Mouse (Mus musculus) kidney, adult 8-10 months (tissue): ENCODE results near the gene Fam168b.

Experiments used
- DNase-seq, 2 experiments: peaks; one replicate each; pipeline ENCODE4 v3.0.0; 2022

Gene Fam168b

DNA sequence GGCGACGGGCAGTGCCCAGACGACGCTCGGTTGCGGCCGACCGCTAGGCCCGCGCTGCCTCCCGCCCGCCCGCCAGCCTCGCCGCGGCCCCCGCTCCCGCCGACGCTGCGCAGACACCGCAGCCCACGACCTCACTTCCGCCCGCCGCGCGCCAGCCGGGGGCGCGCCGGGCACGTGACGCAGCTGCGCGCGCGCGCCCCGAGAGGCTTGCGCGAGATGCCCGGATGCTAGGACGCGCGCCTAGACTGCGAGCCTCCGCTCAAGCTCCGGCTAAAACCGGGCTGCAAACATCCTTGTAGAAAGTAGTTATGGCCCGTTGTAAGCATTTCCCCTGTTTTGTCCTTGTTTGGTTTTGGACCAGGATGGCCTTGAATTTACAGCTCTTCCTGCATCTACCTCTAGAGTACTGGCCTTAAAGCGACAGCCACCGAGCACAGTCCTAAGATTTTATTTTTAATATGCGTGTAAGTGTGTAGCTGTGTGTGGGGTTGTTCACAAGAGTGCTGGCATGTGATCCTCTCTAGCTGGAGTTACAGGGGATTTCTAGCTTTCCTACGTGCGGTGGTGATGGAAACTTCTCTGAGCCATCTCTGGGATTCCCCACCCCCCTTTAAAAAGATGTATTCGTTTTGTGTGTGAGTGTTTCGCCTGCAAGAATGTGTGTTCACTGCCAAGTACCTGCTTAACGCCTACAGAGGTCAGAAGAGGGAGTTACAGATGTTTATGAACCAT is at the start of gene Fam168b:
Gene Fam168b, minus strand, starts transcription at position 179 of the 732 bp plus-strand sequence.
- peak; percentile 84 to 86 for DNase-seq

DNA sequence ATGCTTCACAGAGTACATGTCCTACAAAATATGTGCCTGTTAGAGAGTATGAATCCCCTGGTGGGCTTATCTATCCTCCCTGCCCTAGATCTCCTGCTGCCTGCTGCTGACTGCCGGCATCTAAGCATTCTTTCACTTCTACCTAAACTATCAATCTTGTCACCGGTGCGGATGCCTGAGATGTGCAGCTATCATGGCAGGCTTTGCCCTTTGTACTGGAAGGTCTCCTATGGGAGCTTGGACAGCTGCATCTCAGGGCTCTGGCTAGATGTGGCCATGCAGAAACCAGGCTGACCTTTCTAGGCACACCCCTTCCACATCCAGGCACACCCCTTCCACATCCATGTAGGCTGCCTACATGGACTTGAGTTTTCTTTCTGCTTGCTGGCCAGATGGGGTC is 49.6 kb upstream of the Fam168b start:
- no peak for DNase-seq

DNA sequence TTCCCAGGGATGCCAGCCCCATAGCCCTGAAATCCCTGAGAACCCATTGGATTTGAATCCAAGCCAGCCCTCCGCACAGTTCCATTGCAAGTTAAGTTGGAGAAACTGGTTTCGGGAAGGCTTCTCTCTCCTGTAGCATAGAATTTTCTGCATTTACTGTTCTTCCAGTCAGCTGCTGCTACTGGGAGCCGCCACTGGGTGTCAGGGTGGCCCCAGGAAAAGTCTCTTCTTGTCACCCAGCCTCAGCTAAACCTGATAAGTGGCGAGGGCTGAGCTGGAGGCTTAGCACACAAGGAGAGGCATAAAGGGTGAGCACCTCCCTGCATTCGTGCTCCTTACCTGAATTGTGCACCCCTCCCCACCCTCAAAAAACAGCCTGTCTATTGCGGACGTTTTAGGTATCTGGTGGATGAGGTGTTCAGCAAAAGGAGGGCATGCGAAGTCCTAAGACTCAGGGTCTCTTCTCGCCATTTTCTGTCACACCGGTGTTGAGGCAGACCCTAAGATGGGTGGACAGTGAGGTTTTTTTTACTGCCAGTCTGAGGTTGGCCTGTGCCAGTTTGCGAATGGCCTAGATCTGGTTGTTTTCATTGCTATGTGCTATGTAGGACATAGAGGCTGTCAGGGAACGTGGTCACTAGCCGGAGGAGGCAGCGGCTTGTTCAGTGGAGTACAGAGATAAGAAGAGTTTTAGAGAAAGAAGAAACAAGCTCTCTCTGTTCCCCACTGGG is 48.9 kb upstream of the Fam168b start:
- DNase-seq: no peak

DNA sequence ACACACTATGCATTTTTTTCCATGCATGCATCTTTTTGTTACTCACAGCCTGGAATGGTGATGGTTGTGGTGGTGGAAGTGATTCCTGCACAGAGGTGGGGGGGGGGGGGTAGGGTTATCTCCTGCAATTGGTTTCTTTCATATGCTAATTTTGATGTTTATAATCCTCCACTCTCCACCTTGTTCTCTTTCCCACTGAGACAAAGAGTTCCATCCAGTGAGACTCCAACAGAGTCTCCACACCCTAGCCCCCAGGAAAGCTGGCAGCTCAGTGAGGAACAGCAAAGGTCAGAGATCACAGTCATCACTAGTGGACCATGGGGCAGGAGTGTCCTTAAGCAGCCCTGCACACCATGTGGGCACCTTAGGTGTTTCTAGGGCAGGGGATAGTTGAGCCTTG is 40.9 kb upstream of the Fam168b start:
- no peak for DNase-seq

DNA sequence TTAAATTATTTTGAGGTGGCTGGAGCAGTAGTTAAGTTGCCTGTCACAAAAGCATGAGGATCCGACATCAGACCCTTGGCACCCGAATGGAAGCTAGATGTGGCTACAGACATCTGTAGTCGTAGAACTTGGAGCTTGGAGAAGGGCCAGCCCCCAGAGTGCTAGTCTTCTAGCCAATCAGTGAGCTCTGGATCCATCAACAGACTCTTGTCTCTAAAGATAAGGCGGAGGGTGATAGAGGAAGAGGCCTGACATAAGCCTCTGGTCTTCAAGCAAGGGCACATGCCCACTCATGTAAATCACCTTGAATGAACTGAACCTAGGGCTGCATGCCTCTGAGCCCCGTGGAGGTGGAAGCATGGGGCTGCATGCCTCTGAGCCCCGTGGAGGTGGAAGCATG is 36.7 kb upstream of the Fam168b start:
- no peak for DNase-seq

DNA sequence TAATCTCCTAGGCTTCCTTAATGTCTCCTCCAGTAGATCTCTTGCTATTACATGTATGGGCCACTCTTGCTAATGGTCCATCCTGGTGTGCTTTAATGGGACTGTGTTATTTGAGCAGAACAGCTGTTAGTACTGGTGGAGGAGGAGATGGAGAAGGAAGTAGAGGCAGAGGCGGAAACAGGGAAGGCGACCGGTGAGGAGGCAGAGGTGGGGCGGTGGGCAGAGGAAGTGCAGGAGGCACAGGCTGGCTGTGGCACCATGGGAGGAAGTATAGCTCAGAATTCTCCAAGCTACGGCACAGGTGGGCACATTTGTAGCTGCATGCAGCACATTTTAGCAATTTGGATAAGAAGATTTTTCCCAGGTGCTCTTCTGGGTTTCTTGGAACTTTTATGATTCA is 30.7 kb upstream of the Fam168b start:
- DNase-seq: no peak

DNA sequence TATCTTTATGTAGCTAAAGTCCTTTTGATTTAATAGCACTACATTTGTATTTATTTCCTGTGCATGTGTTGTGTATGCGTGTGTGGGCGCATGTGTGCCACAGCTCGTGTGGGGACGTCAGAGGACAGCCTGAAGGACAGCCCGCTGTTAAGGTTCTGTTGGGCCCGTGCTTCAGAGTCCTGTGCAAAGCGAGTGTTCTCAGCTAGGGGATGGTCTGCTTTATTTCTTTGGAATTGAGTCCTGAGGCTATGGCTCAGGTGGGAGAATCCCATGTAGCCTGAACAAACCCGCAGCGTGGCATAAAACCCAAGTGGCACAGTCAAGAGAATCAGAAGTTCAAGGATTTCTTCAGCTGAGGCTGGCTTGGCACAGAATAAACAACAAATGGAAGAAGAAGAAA is 28.3 kb upstream of the Fam168b start:
- no peak for DNase-seq

DNA sequence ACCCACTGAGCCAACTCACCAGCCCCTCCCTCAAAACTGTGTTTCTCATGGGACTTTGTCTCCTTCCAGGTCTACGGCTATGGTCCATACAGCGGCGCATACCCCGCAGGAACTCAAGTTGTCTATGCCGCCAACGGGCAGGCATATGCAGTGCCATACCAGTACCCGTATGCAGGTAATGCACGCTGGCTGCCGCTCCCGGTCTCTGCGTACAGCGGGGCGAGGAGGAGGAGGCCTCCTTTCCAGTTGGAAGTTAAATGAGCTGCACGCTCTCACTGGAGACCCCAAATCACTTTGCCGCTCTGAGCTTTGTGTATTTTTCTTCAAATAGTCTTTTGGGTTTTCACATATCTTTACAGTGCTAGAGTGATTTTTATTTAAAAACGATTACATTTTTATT is 26.4 kb upstream of the Fam168b start:
- no peak for DNase-seq

DNA sequence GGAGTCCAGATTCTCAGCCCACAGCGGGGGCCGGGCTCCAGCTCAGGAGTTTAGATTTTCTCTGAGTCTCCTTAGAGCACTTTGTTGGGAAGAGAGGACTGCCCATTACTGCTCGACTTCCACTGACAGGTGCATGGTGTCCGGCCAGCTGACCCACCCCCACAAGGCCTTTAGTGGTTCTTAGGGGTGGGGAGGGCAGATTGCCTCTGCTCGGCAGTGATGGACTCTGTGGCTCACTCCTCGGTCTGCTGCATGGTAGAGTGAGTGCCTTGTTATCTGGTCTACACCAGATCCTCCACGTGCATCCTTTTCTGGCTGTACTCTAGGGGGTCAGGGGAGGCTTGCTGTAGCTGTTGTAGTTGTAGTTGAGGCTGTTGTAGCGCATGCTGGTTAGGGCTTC is 25.5 kb upstream of the Fam168b start:
- DNase-seq: no peak

DNA sequence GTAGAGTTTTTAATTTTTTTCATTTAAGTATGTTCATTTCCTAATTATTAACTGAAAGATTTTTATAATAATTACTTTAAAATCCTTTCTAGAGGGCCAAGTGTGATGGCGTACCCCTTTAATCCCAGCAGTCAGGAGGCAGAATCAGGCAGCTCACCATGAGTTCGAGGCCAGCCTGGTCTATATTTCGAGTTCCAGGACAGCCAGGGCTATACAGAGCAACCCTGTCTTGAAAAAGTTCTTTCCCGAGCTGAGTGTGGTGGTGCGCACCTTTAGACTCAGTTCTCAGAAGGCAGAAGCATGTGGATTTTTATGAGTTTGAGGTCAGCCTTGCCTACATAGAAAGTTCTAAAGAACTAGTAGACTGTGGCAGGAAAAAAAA is 24.7 kb upstream of the Fam168b start:
- DNase-seq: no peak

DNA sequence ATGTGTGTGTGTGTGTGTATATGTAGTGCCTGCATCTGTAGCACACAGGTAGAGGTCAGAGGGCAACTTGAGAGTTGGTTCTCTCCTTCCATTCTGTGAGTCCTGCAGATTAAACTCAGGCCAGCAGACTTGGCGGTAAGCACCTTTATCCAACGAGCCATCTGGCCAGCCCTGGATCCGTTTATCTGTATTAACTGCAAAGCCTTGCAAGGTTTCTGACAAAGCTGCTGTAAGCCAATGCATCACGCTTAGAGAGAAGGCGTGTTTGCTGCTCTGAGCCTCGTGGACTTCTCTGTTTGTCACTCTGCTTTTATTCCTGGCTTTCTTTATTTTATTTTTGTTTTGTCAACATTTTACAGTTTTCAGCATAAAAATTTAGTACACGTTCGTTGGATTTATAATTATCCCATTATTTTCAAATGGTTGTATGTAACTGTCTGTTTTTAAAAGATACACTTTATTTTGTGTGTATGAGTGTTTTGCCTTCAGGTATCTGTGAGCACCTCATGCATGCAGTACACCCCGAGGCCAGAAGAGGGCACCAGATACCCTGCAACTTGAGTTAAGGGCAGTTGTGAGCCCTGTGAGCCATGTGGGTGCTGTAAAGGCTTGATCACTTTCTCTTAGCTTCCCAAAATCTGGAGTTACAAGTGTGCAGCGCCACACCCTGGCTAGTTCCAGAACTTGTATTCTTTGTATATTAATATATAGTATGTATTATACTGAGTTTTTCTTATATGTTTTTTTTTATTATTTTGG is 24.1 kb upstream of the Fam168b start:
- DNase-seq: peak; percentile 86 to 97

DNA sequence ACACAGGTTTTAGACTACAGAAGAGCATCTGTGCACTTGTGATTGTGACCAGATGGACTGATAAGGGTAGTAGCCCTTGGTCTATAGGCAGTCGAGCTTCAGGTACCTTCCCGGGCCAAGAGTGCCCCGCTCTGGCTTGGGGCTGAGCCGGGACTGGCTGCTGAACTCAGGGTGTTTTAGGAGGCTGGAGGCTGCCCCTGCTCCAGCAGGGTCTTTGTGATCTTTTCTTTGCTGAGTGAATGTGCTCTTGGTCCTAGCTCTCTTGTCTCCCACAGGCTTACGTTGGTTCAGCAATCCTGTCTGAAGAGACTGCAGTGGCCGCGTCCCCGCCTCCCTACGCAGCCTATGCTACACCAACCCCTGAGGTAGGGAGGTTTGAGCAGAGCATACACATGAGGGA is 23.0 kb upstream of the Fam168b start:
- DNase-seq: no peak

DNA sequence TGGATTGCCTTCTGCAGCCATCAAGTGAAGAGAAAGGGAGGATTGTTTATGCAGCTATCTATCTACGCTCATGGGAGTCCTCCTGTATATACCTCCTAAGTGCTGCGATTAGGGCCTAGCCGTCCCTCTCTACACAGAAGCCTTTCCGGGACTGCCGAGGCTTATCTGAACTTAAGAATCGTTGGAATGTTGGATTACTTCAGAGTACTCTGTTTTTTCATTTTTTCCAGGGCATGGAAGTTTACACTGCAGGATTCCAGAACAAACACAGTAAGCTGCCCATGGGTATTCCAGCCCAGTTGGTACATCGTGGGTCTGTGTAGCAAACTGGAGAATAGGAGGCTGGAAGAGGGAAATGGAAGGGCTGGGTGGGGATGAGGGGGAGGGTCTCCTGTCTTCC is 21.4 kb upstream of the Fam168b start:
- DNase-seq: no peak

DNA sequence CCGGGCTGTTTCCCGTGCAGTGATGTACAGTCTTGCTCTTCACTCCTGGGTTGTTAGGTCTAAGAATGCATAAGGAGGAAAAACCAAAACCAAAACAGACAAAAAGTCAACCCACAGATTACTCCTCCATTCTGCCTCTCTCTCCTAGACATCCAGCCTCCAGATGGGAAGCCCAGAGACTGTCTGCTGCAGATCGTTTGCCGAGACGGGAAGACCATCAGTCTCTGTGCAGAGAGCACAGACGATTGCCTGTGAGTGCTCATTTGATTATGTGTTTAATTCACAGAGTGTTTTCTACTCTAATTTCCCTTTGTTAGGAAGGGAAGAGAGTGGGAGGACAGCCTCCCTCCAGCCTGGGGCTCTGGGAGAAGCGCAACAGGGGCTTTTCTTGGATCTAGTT is 20.5 kb upstream of the Fam168b start:
- no peak for DNase-seq

DNA sequence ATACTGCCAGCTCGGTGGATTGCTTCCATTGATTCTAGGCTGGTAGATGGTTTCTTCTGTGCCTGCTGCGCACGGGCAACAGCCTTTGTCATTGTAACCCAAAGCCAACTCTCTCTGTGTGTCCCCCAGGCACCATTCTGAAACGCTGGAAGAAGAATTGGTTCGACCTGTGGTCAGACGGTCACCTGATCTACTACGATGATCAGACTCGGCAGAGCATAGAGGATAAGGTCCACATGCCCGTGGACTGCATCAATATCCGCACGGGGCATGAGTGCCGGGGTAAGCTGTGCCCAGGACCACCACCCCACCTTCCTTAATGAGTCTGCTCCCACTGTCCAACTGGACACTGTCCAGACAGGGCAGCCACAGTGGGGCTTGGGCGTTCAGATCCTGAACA is 20.0 kb upstream of the Fam168b start:
- DNase-seq: peak; percentile 65 to 67

DNA sequence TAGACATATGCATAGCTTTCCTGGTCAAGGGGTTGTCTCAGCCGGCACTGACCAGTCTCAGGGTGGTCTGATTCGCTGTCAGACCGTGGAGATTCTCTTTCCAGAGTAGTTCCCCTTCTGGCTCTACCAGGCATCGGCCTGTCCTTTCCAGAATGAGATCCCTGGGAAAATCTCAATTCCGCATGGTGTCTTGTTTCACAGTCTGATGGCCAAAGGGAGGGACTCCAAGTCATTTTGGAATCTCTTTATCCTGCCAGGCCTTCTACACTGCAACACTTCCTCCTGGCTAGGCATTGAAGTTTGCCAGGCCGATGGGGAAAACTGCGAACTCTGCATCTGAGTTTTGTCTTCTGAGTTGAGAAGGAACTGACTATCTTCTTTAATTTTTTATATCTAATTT is 17.3 kb upstream of the Fam168b start:
- DNase-seq: no peak

DNA sequence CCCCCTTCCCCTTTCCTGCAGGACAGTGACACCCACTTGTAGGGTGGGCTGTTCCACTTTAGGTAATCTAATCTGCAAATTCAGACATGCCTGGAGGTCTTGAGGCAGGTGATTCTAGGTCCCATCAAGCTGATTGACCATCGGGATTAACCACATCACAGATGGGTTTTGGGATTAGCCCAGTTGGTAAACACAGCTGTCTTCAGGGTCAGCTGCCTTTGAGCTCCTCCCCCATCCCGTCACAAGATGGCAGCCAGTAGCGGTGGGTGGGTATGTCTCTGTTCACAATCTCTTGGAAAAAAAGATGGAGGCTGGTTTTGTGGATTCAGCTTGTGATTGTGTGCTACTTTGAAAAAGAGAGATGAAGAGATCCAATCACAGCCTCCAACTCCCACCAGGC is 16.9 kb upstream of the Fam168b start:
- no peak for DNase-seq

DNA sequence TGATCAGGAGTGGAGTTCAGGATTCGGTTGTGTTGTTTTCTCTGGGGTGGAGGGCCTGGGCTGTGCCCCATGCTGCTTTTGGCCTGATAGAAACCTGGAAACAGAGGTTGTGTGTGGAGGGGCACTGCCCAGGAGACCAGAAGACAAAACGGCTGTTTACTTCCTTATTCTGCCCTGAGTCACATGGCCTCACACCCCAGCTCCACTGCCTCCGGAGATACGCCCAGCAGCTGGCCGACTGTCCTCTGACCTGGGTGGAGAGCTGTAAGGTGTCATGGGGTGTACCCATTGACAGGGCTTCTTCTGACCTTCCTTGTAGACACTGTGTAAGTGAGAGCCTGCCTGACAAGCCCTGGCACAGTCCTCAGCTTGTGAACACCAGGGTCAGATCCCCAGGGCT is 15.8 kb upstream of the Fam168b start:
- DNase-seq: peak; percentile 76 to 79

DNA sequence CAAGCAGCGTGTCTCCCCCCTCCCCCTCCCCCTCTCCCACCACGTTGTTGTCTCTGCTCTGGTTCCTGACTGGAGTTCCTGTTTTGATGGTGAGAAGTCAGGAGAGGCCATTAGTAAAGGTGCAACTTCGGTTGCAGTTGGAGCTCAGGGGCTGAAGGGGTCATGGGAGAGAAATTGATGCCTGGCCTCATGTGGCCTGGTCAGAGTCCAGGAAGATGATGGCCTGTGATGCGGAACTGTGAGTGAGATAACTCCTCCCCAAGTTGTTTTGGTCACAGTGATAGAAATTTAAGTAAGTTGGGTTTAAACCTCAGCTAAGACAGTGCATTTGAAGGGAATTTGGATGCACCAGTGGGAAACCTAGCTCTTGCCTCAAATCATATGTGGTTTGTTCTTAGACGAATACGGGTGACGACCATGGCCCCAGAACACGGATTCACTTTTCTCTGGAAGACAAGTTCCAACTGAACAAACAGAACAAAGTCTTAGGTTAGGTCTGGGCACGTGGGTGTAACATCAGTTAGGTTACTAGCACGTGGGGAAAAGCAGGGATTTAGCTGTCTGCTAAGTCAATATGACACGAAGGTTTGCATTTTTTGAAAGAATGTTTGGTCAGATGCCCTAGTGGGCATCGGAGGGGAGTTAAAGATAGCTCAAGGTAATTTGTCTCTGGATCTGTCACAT is 12.3 kb upstream of the Fam168b start:
- DNase-seq: peak; percentile 56 to 66

DNA sequence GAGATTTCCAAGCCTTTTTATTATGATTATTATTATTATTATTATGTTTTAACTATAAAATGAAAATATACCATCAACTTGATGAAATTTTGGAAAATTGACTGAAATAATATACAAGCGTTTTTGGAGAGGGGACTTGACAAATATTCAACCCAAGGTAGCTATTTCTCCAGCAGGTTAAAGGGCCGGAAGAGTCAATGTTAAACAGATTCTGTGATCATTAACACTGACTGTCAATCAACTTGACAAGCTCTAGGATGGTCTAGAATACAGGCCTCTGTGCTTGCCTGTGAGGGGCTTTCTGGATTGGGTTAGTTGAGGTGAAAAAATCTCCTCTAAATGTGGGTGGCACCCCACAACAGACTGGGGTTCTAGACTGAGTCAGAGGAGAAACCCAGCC is 10.9 kb upstream of the Fam168b start:
- peak in 1 of 2 experiments; percentile 40 for DNase-seq

DNA sequence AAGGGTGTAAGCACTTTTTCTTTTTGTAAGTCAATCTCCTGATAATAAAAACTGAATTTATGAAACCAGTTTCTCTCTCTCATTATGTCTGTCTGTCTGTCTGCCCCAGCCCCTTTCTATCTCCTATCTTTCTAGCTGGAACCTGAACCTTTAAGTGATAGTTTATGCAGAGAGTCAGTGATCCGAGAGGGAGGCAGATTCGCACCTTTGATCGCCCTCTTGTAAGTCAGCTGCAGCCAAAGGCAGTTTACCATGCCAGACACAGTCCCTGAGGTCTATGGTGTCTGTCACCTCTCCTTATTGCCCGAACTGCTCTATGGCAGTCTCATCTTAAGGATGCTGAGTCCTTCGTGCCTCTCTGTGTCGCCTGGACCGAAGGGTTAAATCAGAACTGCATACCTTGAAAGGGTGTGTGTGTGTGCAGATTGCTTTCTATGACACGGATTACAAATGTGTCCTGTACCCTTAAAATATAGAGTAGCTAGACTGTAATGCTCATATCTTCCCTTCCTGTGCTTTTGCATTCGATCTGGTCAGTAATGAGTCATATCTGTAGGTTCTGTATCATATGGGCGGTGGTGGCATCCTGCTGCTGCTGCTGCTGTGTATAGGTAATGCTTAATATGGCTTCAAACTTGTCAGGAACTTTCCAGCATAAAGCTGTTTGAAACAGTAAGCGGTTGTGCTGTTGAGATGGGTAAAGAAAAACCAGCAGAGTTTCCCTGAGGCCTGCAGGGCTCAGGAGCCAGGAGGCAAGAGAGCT is 9.4 kb upstream of the Fam168b start:
- DNase-seq: no peak

DNA sequence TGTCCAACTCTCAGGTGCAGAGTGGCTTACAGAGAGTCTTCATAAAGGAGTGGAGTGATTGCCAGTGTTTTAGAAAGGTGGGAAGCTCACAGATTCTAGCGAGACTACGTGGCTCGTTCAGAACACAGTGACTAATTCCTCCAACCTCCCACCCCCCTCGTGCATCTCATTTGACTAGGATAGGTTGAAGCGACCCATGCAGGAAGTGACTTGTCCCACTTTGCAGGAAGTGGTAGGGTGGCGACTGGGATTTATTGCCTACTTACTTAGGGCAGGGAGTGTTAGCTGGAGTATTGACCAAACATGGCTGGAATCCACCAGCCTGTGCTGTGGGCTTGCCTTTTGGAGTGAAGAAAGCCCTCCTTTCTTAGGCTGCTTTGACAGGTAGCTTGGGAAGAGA is 8.7 kb upstream of the Fam168b start:
- peak; percentile 64 to 69 for DNase-seq
